Mouse (Mus musculus) layer of hippocampus, adult 9-10 months (tissue): ENCODE measurements around the gene Sipa1l3.

Experiments used
- DNase-seq: peaks from one replicate; pipeline ENCODE4 v3.0.0; 2022; ENCODE audit warnings: low spot score

Gene Sipa1l3

GRCm38 (mm10) chr7:29381466-29382040 lies 136.9 kb downstream of the Sipa1l3 start:
- DNase-seq = no peak

- DNase-seq = no peak
Measured at GRCm38 (mm10) chr7:29374054-29374453, 144.4 kb downstream of the Sipa1l3 start.

GRCm38 (mm10) chr7:29372123-29372522 lies 146.3 kb downstream of the Sipa1l3 start:
- DNase-seq = no peak

GRCm38 (mm10) chr7:29370031-29370430 lies 148.4 kb downstream of the Sipa1l3 start:
- no peak for DNase-seq

- DNase-seq = no peak
Measured at GRCm38 (mm10) chr7:29368004-29368320, 150.5 kb downstream of the Sipa1l3 start.

- no peak for DNase-seq
Measured at GRCm38 (mm10) chr7:29367166-29368003, 151.1 kb downstream of the Sipa1l3 start.

GRCm38 (mm10) chr7:29364052-29364451 lies 154.4 kb downstream of the Sipa1l3 start:
- DNase-seq = no peak

GRCm38 (mm10) chr7:29361497-29361896 lies 156.9 kb downstream of the Sipa1l3 start:
- DNase-seq = no peak

- no peak for DNase-seq
Measured at GRCm38 (mm10) chr7:29355406-29355805, 163.0 kb downstream of the Sipa1l3 start.

- no peak for DNase-seq
Measured at GRCm38 (mm10) chr7:29354161-29354560, 164.3 kb downstream of the Sipa1l3 start.

GRCm38 (mm10) chr7:29352246-29352645 lies 166.2 kb downstream of the Sipa1l3 start:
- DNase-seq = no peak

- DNase-seq = no peak
Measured at GRCm38 (mm10) chr7:29350489-29350888, 168.0 kb downstream of the Sipa1l3 start.

GRCm38 (mm10) chr7:29346212-29346611 lies 172.2 kb downstream of the Sipa1l3 start:
- DNase-seq = no peak

- no peak for DNase-seq
Measured at GRCm38 (mm10) chr7:29345534-29345933, 172.9 kb downstream of the Sipa1l3 start.

GRCm38 (mm10) chr7:29343746-29344145 lies 174.7 kb downstream of the Sipa1l3 start:
- no peak for DNase-seq

GRCm38 (mm10) chr7:29342489-29343092 lies 175.8 kb downstream of the Sipa1l3 start:
- peak; percentile 64 for DNase-seq

GRCm38 (mm10) chr7:29341722-29342121 lies 176.7 kb downstream of the Sipa1l3 start:
- no peak for DNase-seq

GRCm38 (mm10) chr7:29340838-29341237 lies 177.6 kb downstream of the Sipa1l3 start:
- no peak for DNase-seq

GRCm38 (mm10) chr7:29340247-29340646 lies 178.2 kb downstream of the Sipa1l3 start:
- DNase-seq = no peak

- no peak for DNase-seq
Measured at GRCm38 (mm10) chr7:29338984-29339679, 179.3 kb downstream of the Sipa1l3 start.

GRCm38 (mm10) chr7:29338351-29338919 lies 180.0 kb downstream of the Sipa1l3 start:
- DNase-seq = no peak

- no peak for DNase-seq
Measured at GRCm38 (mm10) chr7:29337766-29338165, 180.7 kb downstream of the Sipa1l3 start.
